Mouse (Mus musculus) A20 (cell line): ENCODE measurements around the gene Creld2.

Source experiments
- DNase-seq: peaks from one replicate; pipeline ENCODE4 v3.0.0-alpha.2; 2011; ENCODE audit warnings: low read depth, low spot score

Gene Creld2

GRCm38 (mm10) chr15:88851507-88852149, 32.2 kb downstream of the Creld2 start:
- no peak for DNase-seq

GRCm38 (mm10) chr15:88853106-88853505, 33.7 kb downstream of the Creld2 start:
- no peak for DNase-seq

GRCm38 (mm10) chr15:88854119-88854968, 34.9 kb downstream of the Creld2 start:
- DNase-seq: no peak

GRCm38 (mm10) chr15:88854969-88855830, 35.8 kb downstream of the Creld2 start:
- no peak for DNase-seq

GRCm38 (mm10) chr15:88855896-88856417, 36.5 kb downstream of the Creld2 start:
- DNase-seq: no peak

GRCm38 (mm10) chr15:88856613-88857012, 37.2 kb downstream of the Creld2 start:
- no peak for DNase-seq

GRCm38 (mm10) chr15:88857361-88857760, 37.9 kb downstream of the Creld2 start:
- DNase-seq: no peak

GRCm38 (mm10) chr15:88858141-88858541, 38.7 kb downstream of the Creld2 start:
- no peak for DNase-seq

- DNase-seq: no peak
Measured at GRCm38 (mm10) chr15:88858707-88859106, 39.3 kb downstream of the Creld2 start.

GRCm38 (mm10) chr15:88859206-88859970, 39.9 kb downstream of the Creld2 start:
- DNase-seq: no peak

- no peak for DNase-seq
Measured at GRCm38 (mm10) chr15:88860781-88861180, 41.3 kb downstream of the Creld2 start.

- DNase-seq: peak; percentile 99
Measured at GRCm38 (mm10) chr15:88861772-88862622, 42.6 kb downstream of the Creld2 start, which contains the start of gene Pim3. Gene Pim3 (plus strand): TSS chr15:88862186.

GRCm38 (mm10) chr15:88862881-88863694, 43.6 kb downstream of the Creld2 start:
- peak; percentile 78 for DNase-seq

- peak; percentile 85 for DNase-seq
Measured at GRCm38 (mm10) chr15:88863695-88864231, 44.3 kb downstream of the Creld2 start.

GRCm38 (mm10) chr15:88864270-88865030, 45.0 kb downstream of the Creld2 start:
- DNase-seq: no peak

- DNase-seq: no peak
Measured at GRCm38 (mm10) chr15:88865061-88865460, 45.6 kb downstream of the Creld2 start.

- DNase-seq: no peak
Measured at GRCm38 (mm10) chr15:88865888-88866695, 46.6 kb downstream of the Creld2 start.
